Mouse (Mus musculus): ENCODE data around the gene Lrrc1. TPM values are rescaled to one million over a fixed set of nuclear protein-coding genes. Genes with fewer than 3 reads are reported as not detected.

Gene Lrrc1
- polyA plus RNA-seq, 1 experiment = 34.0 TPM

DNA sequence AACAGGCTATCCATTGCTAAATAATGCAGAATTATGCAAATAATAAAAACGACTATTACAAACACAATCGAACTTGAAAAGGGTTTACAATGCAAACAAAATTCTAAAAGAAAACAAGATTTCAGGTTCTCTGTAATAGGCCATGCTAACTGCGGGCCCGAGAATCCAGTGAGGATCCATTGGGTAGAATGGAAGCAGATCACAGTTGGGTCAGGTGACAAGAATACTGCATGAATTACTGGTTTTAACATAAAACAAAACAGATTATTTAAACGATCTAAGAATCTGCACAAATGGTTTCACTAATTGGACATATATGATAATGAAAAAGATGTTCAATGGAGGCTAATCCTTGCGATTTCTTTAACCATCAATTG is 42.5 kb downstream of the Lrrc1 start:
- TF ChIP-seq POLR2A (IDR thresholded peaks at IDR 0.05; ENCODE audit: low read depth, low read length) (no peak), CTCF (conservative IDR thresholded peaks at IDR 0.05; ENCODE audit: insufficient read depth, insufficient read length, low read depth, low read length) (no peak)
- H3K4me3 ChIP-seq (ENCODE audit: insufficient read depth, low read depth, low read length) = no peak overlapping the region
- H3K4me1 ChIP-seq (ENCODE audit: control insufficient read depth, insufficient read depth, low read length) = peaks cover 6% of the 10 kb centered on the region; the same call in 1 of the 2 replicates
- no peaks in the 10 kb centered on the region for H3K27me3 ChIP-seq (replicated peaks; ENCODE audit: control insufficient read depth, insufficient read depth, low read length)
- WGBS = 93% methylated on average over 6 of the region's 6 CpGs
- no peak for DNase-seq
- H3K36me3 ChIP-seq (ENCODE audit: control insufficient read depth, insufficient read depth, low read length) = no peaks in the 10 kb centered on the region
- no peak overlapping the region for H3K27ac ChIP-seq (ENCODE audit: insufficient read depth, low read depth, low read length)

DNA sequence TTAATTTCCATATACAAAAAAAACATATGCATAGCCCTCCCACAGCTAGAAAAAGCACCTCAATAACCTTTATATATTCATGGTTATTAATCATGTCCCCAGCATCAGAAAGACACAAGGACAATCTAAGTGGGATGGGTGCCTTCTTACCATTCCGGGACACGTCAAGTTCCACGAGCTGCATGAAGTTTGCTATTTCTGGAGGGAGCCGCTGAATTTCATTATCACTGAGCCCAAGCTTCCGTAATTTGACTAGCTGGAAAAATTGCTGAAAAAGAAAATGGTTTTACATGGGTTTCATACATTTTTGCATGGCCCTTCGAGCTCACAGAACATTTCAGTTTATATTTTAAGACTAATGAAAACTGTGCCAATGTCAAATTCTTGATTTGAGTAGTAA is 45.6 kb downstream of the Lrrc1 start:
- no peak for DNase-seq
- TF ChIP-seq POLR2A (IDR thresholded peaks at IDR 0.05; ENCODE audit: low read depth, low read length) (no peak), CTCF (conservative IDR thresholded peaks at IDR 0.05; ENCODE audit: insufficient read depth, insufficient read length, low read depth, low read length) (no peak)
- Histone ChIP-seq H3K36me3 (ENCODE audit: control insufficient read depth, insufficient read depth, low read length) (no peaks in the 10 kb centered on the region), H3K4me1 (ENCODE audit: control insufficient read depth, insufficient read depth, low read length) (peaks cover 6% of the 10 kb centered on the region; the same call in 1 of the 2 replicates), H3K27ac (ENCODE audit: insufficient read depth, low read depth, low read length) (no peak overlapping the region), H3K27me3 (replicated peaks; ENCODE audit: control insufficient read depth, insufficient read depth, low read length) (no peaks in the 10 kb centered on the region), H3K4me3 (ENCODE audit: insufficient read depth, low read depth, low read length) (no peak overlapping the region)
- WGBS = 92% methylated on average over 6 of the region's 6 CpGs

DNA sequence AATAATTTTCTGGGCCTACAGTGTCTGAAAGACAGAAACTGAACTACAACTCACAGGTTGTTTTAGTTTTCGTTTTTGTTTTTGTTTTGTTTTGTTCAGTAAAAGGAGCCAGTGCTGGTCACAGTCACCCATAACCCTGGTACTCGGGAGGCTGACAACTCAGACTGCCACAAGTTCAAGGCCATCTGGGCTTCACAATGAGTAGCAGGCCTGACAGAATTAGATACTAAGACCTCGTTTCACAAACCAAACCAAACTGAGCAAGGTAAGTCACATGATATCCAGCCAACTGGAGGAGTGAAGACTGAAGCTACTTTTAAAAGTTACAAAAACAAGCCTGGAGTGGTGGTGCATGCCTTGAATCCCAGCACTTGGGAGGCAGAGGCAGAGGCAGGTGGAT is 46.3 kb downstream of the Lrrc1 start:
- Histone ChIP-seq H3K4me1 (ENCODE audit: control insufficient read depth, insufficient read depth, low read length) (peaks cover 6% of the 10 kb centered on the region; the same call in 1 of the 2 replicates), H3K36me3 (ENCODE audit: control insufficient read depth, insufficient read depth, low read length) (no peaks in the 10 kb centered on the region), H3K4me3 (ENCODE audit: insufficient read depth, low read depth, low read length) (no peak overlapping the region), H3K27ac (ENCODE audit: insufficient read depth, low read depth, low read length) (no peak overlapping the region), H3K27me3 (replicated peaks; ENCODE audit: control insufficient read depth, insufficient read depth, low read length) (no peaks in the 10 kb centered on the region)
- DNase-seq = no peak
- TF ChIP-seq POLR2A (IDR thresholded peaks at IDR 0.05; ENCODE audit: low read depth, low read length) (no peak), CTCF (conservative IDR thresholded peaks at IDR 0.05; ENCODE audit: insufficient read depth, insufficient read length, low read depth, low read length) (no peak)
- WGBS = 71% methylated on average over 3 of the region's 3 CpGs

DNA sequence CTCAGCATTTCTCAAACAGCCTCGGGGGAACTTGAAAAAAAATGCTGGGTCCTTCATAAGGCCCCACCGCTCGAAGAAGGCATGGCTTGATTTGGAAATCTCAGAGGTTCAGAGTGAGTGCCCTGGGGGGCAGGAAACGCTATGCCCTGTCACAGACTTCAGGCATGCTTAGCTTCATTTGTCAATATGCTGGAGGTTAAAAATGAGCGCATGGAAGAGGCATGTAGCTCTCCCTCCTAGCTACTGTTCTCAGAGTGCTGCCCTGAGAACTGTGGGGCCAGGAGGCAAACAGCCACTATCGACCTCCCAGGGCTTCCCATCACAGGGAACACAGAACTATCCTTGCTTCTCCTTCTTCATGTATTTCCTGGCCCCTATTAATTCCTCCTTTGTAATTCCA is 47.5 kb downstream of the Lrrc1 start:
- Histone ChIP-seq H3K36me3 (ENCODE audit: control insufficient read depth, insufficient read depth, low read length) (no peaks in the 10 kb centered on the region), H3K4me3 (ENCODE audit: insufficient read depth, low read depth, low read length) (no peak overlapping the region), H3K27me3 (replicated peaks; ENCODE audit: control insufficient read depth, insufficient read depth, low read length) (no peaks in the 10 kb centered on the region), H3K27ac (ENCODE audit: insufficient read depth, low read depth, low read length) (no peak overlapping the region), H3K4me1 (ENCODE audit: control insufficient read depth, insufficient read depth, low read length) (no peaks in the 10 kb centered on the region; the same call in 1 of the 2 replicates)
- no peak for DNase-seq
- TF ChIP-seq CTCF (conservative IDR thresholded peaks at IDR 0.05; ENCODE audit: insufficient read depth, insufficient read length, low read depth, low read length) = no peak
- TF ChIP-seq POLR2A (IDR thresholded peaks at IDR 0.05; ENCODE audit: low read depth, low read length) = no peak
- WGBS = 50% methylated on average over 6 of the region's 6 CpGs

DNA sequence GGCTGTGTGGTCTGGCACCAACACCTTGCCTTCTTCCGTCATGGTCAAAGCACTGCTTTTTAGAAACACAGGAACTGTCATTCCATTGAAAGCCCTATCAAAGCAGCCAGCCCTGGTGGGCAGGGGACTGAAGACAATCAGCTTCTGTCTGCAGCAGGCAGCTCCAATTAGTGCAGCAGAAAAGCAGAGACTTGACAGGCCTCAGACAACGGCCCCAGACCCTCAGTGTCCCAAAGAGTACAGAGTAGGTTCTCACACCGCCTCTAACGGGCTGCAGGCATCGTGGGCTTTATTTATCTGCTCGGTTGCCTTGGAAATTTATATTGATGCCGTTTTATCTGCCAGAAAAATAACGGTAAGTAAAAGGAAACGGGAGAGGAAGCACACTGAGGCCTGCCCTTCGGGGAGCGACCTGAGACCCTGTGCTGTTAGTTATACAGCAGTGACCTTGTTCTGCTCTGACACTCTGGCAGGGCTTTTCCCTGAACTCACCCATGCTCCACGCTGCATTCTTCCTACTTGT is 48.1 kb downstream of the Lrrc1 start:
- no peak overlapping the region for H3K4me3 ChIP-seq (ENCODE audit: insufficient read depth, low read depth, low read length)
- no peaks in the 10 kb centered on the region; the same call in 1 of the 2 replicates for H3K4me1 ChIP-seq (ENCODE audit: control insufficient read depth, insufficient read depth, low read length)
- no peaks in the 10 kb centered on the region for H3K36me3 ChIP-seq (ENCODE audit: control insufficient read depth, insufficient read depth, low read length)
- DNase-seq = no peak
- WGBS = 44% methylated on average over 12 of the region's 12 CpGs
- TF ChIP-seq POLR2A (IDR thresholded peaks at IDR 0.05; ENCODE audit: low read depth, low read length) = no peak
- no peak for TF ChIP-seq CTCF (conservative IDR thresholded peaks at IDR 0.05; ENCODE audit: insufficient read depth, insufficient read length, low read depth, low read length)
- no peaks in the 10 kb centered on the region for H3K27me3 ChIP-seq (replicated peaks; ENCODE audit: control insufficient read depth, insufficient read depth, low read length)
- no peak overlapping the region for H3K27ac ChIP-seq (ENCODE audit: insufficient read depth, low read depth, low read length)

DNA sequence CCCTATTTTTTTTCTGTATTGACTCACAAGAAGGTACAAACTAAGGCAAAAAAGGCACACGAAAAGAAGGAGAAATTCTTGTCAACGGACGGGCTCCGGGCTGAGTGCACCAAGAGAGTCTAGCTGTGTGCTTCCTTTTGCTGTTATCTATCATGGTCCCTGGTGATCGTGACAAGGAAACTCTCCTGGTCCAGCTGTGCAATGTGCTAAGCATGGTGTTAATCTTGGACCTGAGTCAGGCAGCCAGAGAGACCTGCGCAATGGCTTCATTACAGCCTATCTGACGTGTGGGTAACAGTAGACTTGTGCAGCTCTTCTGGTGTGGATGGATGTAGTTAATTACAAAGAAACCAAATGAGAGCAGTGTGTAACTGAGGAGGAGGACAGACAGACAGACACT is 50.4 kb downstream of the Lrrc1 start:
- Histone ChIP-seq H3K4me3 (ENCODE audit: insufficient read depth, low read depth, low read length) (no peak overlapping the region), H3K27me3 (replicated peaks; ENCODE audit: control insufficient read depth, insufficient read depth, low read length) (no peaks in the 10 kb centered on the region), H3K36me3 (ENCODE audit: control insufficient read depth, insufficient read depth, low read length) (no peaks in the 10 kb centered on the region), H3K4me1 (ENCODE audit: control insufficient read depth, insufficient read depth, low read length) (no peaks in the 10 kb centered on the region; the same call in 1 of the 2 replicates), H3K27ac (ENCODE audit: insufficient read depth, low read depth, low read length) (no peak overlapping the region)
- TF ChIP-seq CTCF (conservative IDR thresholded peaks at IDR 0.05; ENCODE audit: insufficient read depth, insufficient read length, low read depth, low read length) = no peak
- no peak for TF ChIP-seq POLR2A (IDR thresholded peaks at IDR 0.05; ENCODE audit: low read depth, low read length)
- DNase-seq = no peak
- WGBS = 90% methylated on average over 7 of the region's 7 CpGs

DNA sequence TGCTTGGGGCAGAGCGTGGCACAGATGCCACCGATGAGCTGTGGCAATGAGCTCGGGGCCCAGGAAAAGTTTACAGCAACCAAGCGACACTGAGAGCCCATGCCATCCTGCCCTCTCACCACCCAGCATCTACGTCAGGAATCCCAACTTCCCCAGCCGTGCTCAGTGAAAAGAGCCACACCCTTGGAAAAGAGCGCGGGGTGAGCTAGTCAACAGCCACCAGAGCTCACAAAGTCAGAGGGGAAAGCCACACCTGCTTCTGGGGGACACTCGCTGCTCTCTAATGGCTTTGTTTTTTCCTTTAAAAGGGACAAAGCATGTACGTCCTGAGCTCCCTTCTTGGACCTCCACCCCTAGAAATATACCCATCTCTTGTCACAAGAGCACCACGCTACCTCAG is 56.1 kb downstream of the Lrrc1 start:
- DNase-seq = no peak
- H3K36me3 ChIP-seq (ENCODE audit: control insufficient read depth, insufficient read depth, low read length) = no peaks in the 10 kb centered on the region
- H3K27me3 ChIP-seq (replicated peaks; ENCODE audit: control insufficient read depth, insufficient read depth, low read length) = no peaks in the 10 kb centered on the region
- TF ChIP-seq POLR2A (IDR thresholded peaks at IDR 0.05; ENCODE audit: low read depth, low read length) = no peak
- TF ChIP-seq CTCF (conservative IDR thresholded peaks at IDR 0.05; ENCODE audit: insufficient read depth, insufficient read length, low read depth, low read length) = no peak
- no peak overlapping the region for H3K27ac ChIP-seq (ENCODE audit: insufficient read depth, low read depth, low read length)
- WGBS = 92% methylated on average over 11 of the region's 11 CpGs
- H3K4me3 ChIP-seq (ENCODE audit: insufficient read depth, low read depth, low read length) = no peak overlapping the region
- H3K4me1 ChIP-seq (ENCODE audit: control insufficient read depth, insufficient read depth, low read length) = no peaks in the 10 kb centered on the region

Measured in kidney, adult 2 months (tissue).